Mouse (Mus musculus) spleen, postnatal 36 days (tissue): ENCODE data around the gene Srd5a3.
"Not testable (repeated sequence)": the region's sequence is repeated elsewhere in the genome, so short reads cannot be mapped to it uniquely, and the experiment has no call there.

Experiments
- DNase-seq, 2 experiments: peaks; one replicate each; pipeline ENCODE4 v3.0.0; 2022; ENCODE audit warnings: low spot score in 2 of 2, mixed read lengths in 1 of 2

Gene Srd5a3

DNA sequence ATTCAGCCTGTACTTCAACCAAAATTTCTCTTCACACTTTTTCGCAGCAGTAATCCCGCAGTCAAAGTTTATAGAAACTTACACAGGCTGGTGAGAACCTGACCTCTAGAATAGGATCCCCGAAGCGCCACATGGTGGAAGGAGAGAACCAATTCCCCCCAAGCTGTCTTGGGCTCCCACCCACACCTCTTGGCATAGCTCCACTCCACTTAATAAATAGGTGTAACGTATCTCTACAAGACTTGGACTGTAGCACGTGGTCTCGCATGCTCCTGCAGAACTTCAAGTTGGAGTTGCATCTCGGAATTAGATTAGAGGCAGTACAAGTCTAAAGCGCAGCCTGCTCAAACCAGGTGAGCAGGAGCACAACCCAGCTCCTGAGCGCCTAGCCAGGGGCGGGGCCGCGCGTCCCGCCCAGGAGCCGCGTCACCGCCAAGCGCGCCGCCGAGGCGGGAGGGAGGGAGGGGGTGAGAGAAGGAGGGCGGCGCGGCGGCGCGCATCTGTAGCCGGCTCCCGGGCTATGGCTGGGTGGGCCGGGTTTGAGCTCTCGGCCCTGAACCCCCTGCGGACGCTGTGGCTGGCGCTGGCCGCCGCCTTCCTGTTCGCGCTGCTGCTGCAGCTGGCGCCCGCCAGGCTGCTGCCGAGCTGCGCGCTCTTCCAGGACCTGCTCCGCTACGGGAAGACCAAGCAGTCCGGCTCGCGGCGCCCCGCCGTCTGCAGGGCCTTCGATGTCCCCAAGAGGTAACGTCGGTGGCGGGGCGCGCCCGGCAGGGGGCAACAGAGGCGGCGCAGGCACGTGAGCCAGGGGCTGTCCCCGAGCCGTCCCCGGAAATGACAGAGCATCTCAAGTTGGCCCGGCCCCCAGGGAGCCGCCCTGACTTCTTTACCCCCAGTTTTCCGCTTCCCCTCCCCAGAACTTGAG, at the start of gene Srd5a3:
Gene Srd5a3 (plus strand): TSS at position 464 of the 922 bp plus-strand sequence.
- DNase-seq: peak; percentile 98

DNA sequence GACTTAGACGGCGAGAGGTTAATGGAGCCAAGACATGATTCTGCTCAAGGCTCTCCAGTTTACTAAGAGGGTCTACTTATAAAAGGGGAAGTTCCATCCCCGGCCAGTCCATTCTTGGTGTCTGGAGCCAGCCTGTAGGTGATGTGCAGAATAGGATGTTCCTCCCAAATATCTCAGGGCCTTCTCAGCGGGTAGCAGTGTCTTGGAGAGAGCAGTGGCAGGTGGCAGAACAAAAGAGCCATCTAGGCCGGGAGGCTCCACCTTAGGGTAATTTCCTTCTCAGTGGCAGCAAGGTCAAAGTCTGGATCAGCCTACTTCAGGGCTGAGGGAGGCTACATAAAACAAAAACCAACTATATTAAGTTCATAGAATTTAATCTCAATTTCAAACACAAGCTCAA, 36.3 kb upstream of the Srd5a3 start:
- DNase-seq: not testable (repeated sequence)

DNA sequence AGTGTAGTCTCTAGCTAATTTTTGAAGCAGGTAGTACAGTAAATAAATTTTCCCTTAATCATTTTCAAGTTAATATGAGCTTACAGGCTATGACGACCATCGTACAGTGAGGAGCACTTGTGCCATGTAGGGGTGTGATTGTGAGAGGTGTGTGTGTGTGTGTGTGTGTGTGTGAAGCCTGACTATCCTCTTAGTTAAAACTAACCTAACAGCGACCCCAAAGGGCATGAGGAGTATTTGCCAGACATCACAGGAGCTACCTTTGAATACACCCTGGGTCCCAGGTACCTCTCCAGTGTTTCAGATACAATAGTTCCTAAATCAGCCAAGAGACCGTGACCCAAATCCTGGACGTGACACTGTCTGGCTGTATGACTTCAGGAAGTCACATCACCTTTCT, 32.8 kb upstream of the Srd5a3 start:
- DNase-seq: no peak

DNA sequence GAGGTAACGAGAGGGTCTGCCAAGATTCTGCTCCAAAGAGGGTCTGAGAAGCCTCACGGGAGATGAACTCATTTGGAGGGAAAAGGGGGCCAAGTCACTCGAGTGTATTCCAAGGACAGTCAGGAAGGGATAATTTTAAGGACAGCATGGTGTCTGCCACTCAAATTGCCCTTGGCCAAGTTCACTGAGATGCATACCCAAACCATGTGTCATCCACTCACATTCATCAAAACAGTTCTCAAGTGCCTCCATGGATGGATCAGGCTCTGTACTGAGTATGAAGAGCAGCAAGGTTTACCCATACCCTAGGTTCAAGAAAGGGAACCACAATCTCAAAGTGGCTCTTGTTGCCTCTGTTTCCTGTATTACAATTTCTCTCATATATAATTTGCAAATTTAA, 31.6 kb upstream of the Srd5a3 start:
- no peak for DNase-seq

DNA sequence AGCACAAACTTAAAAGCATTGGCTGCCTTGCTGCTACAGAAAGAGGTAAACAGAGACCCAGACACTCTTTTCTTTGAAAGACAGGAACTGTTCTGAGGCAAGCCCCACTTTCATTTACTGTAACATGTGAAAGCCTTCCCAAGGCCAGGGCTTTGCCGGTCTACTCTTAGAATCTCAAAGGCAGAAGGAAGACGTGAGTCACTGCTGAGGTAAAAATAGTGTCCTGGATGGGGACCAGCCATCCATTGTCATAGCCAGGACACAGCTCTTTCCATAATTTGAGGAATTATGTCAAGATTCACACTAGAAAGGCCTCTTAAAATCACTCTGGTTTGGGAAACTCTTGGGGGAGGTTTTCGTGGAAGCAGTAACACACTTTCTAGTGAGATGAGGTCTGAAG, 28.9 kb upstream of the Srd5a3 start:
- DNase-seq: no peak

DNA sequence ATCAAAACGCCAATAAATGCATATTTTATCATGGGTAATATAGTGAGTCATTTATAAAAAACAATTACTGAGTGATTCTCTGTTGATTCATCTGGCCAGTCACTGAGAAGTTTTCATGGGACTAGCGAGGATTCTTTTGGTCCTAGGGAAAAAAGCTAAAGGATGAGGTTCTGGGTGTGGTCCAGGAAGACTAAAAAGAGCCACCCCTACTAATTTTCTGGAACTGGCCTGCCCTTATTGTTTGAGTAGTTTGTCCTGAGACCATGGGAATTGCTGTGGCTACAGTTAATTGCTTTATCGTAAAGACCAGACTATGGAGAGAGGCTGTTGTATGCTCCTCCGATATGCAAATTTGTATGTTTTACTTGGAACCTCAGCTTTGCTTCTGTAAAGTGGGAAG, 28.1 kb upstream of the Srd5a3 start:
- DNase-seq: no peak

DNA sequence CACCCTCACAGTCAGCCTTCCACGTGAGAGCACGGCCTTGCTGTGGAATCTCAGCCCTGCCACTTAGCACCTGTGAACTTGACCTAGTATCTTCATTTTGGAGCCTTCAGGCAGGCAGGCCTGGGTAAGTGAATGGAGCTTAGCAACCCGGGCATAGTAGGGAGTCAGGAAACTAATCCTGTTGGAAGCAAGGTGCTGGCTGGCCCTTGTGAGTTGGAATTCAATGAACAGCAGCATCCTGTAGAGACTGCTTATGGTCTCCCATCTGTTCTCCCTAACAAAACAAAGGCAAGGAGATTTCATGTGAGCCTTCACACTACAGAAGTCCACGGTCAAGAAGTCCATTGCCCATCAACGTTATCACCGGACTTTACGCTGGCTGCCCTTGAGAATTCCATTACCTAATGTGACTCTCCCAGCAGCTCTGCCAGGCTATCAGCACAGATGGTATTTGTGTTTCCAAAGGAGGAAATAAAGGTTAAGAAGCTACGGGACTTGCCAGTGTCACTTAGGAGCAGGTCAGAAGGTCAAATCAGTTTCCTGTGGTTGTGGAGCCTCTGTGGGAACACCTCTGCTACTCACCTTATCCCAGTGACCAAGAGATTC, 24.5 kb upstream of the Srd5a3 start:
- no peak for DNase-seq

DNA sequence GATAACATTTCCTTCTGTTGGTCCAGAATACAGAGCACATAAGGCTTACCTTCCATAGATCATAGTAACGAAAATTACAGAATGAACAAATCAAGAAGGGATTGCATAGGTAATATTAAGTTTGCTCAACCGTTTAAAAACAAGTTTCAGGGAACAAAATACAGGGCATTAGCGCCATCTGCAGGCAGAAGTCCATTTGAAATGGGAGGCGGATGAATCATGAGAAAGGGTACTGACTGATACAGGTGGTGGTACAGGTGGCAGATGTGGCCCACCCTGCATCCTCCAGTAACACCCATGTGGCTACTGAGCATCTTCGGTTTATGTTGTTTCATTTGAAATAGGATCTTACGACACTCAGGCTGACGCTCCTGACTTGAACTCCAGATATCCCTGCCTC, 21.6 kb upstream of the Srd5a3 start:
- no peak for DNase-seq

DNA sequence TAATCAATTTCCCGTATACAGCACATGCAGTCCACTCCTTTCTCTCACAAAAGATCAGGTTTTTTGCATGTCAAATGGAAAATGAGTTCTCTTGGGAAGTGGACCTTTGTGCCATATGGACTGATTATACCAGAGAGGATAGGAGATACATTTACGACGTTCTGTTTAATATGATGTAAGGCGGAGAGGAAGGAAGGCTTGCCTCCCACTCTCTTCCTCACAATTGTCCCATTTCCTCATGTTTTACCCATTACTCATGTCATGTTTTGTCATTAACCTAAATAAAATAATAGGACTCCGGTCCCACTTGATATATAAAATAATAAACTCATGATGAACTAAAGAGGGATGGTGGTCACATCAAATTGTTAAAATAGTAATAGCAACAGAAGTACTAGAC, 19.4 kb upstream of the Srd5a3 start:
- DNase-seq: no peak

DNA sequence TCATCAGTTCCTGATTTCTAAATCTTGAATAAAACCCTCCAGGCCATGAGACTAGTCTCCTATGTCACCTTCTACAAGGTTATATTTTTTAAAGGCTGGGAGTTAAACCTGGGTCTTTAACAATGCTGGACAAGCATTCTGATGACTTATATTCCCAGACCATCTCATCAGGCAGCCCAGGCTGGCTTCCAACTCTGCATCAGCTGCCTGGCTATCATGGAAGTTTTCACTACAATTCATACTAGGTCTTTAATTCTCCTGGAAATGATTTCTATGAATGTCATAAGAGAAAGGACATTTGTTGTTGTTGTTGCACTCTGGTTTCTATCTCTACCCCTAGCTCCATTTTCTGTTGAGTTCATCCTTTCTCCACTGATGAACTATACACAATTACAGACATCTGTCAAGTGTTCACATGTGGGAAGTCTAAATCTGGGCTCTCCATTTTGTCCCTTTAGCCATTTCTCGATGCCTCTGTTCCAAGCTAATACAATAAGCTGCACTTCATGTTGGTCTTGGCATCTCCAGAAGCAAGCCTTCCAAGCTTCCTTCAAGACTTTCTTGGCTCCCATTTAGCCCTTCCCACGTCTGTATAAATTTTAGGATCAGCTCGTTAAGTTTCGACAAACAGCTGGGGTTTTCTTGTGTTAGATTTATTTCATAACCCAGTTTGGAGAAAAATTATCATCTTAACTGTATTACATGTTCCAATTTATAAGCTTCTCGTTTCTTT, 12.3 kb upstream of the Srd5a3 start:
- no peak for DNase-seq

DNA sequence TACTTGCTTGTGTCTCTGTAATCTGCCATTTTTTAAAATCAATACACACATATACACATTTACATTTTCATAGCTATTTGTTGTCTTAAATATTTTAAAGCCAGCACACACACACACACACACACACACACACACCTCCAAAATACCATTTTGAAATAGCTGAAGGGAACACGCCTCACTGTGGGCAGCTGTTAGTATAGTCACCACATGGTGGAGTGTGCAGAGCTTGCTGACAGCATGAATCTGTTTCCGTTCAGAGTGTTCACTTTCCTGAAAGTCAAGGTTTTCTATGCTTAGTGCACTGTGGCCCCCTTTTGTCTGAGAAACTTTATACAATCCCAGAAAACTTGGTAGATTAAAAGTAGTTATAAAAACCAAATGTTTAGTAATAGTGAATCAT, 9.8 kb upstream of the Srd5a3 start:
- DNase-seq: no peak

DNA sequence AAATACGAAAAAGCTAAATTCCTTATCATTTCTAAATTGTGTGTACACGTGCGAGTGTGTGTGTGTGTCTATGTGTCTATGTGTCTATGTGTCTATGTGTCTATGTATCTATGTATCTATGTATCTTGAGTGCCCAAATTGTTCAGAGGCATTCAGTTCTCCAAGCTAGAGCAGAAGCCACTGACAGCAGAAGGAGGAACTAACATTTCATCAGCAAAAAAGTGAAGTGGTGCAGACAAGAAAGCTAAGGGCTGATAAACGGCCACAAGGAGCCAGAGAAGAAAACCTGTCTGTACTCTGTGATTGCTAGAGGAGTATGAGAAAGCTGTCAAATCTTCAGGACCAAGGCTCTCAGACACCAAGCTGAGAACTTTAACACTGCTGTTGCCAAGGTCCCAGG, 8.1 kb upstream of the Srd5a3 start:
- DNase-seq: peak; percentile 14 to 39

DNA sequence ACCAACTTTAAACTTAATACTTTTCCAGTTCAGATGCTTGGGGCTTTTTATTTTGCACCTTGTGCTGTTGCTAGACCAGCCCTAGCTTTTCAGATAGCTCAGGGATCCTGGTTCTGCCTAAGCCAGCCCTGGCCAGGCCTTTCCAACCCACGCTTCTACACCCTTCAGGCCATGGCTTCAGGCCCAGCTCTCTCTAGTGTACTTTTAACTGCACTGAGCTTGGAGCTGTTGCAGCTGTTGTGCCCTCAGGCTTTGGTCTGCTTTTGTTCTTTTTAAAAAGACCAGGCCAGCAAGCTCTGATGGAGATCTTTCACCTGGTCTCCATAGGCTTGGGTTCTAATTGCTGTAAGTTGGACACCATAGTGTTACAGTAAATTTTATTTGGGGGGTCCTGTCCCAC, 4.4 kb upstream of the Srd5a3 start:
- DNase-seq: no peak

DNA sequence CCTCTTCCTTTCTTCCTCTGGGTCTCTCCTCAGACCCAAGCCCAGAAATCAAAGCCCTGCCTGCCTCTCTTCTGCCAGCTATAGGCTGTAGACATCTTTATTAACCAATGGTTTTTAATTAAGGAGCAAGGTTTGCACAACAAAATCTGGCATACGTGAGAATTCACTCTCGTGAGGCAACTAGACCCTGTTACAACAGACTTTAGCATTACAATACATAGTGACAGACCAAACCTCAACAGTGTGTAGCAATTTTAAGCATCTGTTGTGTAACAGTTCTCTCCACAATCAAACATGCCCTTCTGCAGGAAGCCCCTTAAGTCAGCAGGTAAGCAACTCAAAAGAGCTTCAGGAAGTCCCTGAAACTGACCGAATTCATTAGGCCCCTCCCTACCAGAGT, 3.8 kb upstream of the Srd5a3 start:
- no peak for DNase-seq

DNA sequence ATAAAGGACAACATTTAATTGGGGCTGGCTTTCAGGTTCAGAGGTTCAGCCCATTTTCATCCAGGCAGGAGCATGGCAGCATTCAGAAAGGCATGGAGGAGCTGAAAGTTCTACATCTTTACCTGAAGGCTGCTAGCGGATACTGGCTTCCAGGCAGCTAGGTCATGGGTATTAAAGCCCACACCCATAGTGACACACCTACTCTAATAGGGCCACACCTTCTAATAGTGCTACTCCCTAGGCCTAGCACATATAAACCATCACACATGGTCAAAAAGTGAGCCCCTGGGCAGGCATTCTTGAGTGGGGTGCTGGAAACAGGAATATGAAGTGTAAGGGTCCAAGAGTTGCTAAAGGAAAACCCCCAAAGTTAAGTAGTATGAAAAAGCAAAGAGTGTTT, 2.5 kb upstream of the Srd5a3 start:
- no peak for DNase-seq

DNA sequence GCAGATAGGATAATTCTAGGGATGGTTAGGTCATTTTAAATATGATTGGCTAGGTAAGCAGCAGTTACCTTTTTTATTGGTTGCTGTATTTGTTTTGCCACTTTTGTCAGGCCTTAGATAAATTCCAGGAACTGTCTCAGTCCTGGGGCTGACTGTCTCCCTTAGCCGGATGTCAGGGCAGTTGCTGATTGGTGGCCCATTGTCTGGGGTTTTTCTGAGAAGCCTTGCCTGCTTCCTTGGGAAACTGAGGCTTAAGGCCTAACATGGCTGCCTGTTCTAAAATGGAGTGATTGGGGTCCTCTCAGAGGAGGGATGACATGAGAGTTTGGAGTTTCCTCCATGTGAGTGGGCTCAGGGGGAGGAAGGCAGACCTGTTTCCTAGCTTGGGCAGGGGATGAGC, 2.0 kb upstream of the Srd5a3 start:
- no peak for DNase-seq

DNA sequence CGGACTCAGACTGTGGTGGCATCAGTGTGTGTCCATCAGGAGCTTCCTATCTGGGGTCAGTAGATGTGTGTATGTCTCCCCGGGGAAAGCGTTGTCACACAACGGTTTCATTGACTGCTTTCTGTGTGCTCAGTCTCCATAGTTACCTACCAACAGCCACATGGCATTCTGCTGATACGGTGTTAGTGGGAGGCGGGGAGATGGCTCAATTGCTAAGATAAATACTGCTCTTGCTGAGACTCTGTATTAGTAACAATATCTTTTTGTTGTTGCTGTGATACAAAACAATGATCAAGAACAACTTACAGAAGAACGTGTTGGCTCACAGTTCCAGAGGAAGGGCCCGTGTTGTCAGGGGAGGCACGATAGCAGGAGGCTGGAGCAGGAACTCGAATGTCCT, 1.6 kb upstream of the Srd5a3 start:
- DNase-seq: no peak

DNA sequence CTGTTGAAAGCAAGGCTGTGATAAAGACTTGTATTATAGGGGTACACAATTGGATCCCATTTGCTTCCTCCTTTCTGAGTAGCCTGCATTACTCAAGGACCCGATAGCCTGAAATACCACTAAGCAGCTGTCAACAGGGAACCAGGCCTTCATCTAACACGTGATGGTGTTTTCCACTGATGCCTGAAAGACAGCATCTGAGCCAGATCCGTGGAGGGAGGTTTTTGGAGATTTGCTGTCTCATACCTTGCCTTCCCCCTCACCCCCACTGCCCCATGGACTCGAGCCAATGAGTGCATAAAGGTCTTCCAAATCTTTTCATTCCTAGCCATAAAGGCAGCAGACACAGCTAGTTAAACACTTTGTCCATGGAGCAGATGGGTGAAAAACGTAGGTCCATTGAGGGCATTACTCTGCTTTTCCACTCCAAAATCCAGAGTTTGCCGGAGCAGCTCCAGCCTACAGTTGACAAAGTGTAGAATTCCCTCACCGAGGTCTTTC, 850 bp upstream of the Srd5a3 start:
- DNase-seq: no peak

DNA sequence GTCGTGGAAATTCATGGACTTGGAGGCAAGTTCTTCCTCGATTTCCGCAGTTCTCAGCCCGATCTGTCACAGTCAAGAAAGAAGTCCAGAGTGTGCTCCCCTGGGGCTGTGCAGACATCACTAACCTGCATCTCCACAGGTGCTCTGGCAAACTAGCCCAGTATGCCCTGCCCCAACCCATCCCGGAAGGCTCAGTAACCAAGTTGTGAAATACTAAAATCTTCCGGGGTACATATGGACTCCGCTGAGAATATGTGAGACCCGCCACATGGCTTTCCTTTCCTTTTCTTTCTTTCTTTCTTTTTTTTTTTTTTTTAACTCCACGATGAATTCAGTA, 627 bp downstream of the Srd5a3 start:
- DNase-seq: no peak

DNA sequence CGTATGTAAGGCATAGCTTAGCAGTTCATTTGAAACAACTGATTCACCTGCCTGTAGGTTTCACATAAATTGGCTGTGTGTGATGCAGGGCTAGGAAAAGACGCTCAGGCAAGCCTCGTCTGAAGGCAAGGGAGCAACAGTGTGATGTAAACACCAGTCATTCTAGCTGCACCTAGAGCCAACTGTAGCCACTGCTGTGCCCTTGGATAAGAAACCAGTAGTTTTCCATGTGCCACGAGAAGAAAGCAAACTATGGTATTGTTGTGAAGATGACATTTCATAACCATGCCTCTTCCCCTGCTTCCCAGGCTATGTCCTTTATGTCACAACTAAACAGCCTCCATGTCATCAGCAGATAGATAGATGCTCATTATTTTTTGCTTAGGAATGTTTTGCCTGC, 3.3 kb downstream of the Srd5a3 start:
- DNase-seq: no peak

DNA sequence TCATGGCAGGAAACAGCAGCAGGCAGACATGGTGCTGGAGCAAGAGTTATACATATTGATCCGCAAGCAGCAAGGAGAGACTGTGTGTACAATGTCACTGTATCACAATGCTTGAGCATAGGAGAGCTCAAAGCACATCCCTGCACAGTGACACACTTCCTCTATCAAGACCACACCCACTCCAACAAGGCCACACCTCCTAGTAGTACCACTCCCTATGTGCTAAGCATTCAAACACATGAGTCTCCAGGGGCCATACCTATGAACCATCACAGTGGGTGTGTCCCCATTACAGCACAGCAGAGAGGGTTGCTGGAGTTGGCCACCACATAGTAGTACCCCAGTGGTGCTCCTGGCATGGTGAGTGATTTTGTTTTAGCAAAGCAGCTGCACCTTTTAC, 6.3 kb downstream of the Srd5a3 start:
- DNase-seq: no peak

DNA sequence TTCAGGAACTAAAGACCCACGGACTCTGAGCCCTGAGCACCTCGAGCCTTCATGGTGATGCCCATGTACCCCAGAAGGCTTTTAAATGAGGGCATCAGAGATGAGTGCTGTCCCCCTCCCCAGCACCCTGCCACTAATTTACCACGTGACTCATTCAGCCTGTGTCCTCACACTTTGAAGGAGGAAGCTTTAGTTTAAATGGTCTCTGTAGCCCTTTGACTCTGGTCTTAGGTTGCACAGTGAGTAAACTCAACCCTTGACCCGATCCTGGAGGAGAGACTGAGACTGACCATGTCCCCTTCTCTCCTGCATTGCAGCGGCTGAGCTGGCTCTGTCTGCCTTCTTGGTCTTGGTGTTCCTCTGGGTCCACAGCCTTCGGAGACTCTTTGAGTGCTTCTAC, 9.4 kb downstream of the Srd5a3 start:
- DNase-seq: no peak

DNA sequence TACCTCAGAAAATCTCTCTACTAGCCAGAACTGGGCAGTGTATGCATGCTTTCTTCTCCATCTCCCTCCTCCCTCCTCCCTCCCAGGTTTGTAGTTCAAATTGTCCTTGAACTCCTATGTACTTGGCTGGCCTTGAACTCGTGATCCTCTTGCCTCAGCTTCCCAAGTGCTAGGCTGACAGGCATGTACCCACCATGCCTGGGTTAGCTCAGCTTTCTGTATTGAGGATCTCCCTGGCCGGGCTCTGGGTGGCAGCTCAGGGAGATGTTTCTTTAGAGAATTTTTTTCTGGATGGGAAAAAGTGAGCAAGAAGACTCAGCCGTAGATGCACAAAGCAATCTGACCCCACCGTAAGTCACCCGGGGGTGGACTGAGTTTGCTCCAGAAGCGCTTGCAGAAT, 12.9 kb downstream of the Srd5a3 start:
- DNase-seq: no peak
